Mouse (Mus musculus) liver, embryonic 15.5 days (tissue): ENCODE measurements around the gene AU022751. TPM values are rescaled to one million over a fixed set of nuclear protein-coding genes. Genes with fewer than 3 reads are reported as not detected.
"Not testable (repeated sequence)": the region's sequence is repeated elsewhere in the genome, so short reads cannot be mapped to it uniquely, and the experiment has no call there.

ENCODE experiments used
- ATAC-seq: fragments of 200-750 bp; cut with Nextera tagmentation; 2 replicates; pipeline ENCODE4 v1.8.0; 2017; ENCODE audit warnings: moderate number of reproducible peaks, mild to moderate bottlenecking, moderate library complexity; ENCODE audit not compliant: insufficient read depth
- H3K27ac ChIP-seq: fragments of 300-500 bp; sonication (generic); replicated peaks from 2 replicates; pipeline ENCODE4 v1.5.1; 2015; ENCODE audit warnings: mild to moderate bottlenecking, inconsistent platforms
- H3K27me3 ChIP-seq: fragments of 300-500 bp; sonication (generic); 2 replicates; pipeline ENCODE4 v1.6.1; 2015; ENCODE audit warnings: mild to moderate bottlenecking, inconsistent platforms
- H3K36me3 ChIP-seq: fragments of 300-500 bp; sonication (generic); replicated peaks from 2 replicates; pipeline ENCODE4 v1.6.1; 2015; ENCODE audit warnings: moderate library complexity, mild to moderate bottlenecking, inconsistent platforms
- H3K4me1 ChIP-seq: fragments of 300-500 bp; sonication (generic); replicated peaks from 2 replicates; pipeline ENCODE4 v1.6.1; 2015; ENCODE audit warnings: inconsistent platforms
- H3K4me2 ChIP-seq: fragments of 300-500 bp; sonication (generic); 2 replicates; pipeline ENCODE4 v1.6.1; 2015; ENCODE audit warnings: moderate library complexity, mild to moderate bottlenecking, inconsistent platforms
- H3K4me3 ChIP-seq: fragments of 300-500 bp; sonication (generic); replicated peaks from 2 replicates; pipeline ENCODE4 v1.5.1; 2015; ENCODE audit warnings: mild to moderate bottlenecking, inconsistent platforms
- H3K9ac ChIP-seq: fragments of 300-500 bp; sonication (generic); 2 replicates; pipeline ENCODE4 v1.6.1; 2015; ENCODE audit warnings: moderate library complexity, mild to moderate bottlenecking, inconsistent platforms
- H3K9me3 ChIP-seq: fragments of 300-500 bp; sonication (generic); replicated peaks from 2 replicates; pipeline ENCODE4 v1.6.1; 2016; ENCODE audit warnings: inconsistent platforms
- WGBS: fragments of 180-500 bp; shearing (Covaris S2); methylation state at CpG from one replicate; pipeline ENCODE4 v1.1.7; 2015; ENCODE audit warnings: mixed read lengths; ENCODE audit not compliant: insufficient replicate concordance; 5-methylcytosine and 5-hydroxymethylcytosine counted together
- microRNA-seq: library from miRNA; unstranded; fragments of <30 nt; microRNA quantifications from one replicate; pipeline ENCODE4, GENCODE M21; 2016
- polyA plus RNA-seq: library from polyadenylated mRNA; unstranded; fragments of >200 nt; fragmentation: Nextera tagmentation; extraction: Ambion mirVana; gene quantifications from 2 replicates; pipeline ENCODE4 v1.2.1, GENCODE M21; 2015

Gene AU022751
- not detected in 2 replicates for polyA plus RNA-seq

- no peak within 1 kb of the TSS for H3K9ac ChIP-seq
- no peak within 1 kb of the TSS for H3K27ac ChIP-seq
- no peaks in the 10 kb centered on the region for H3K27me3 ChIP-seq
- no peak within 1 kb of the TSS for H3K4me2 ChIP-seq
- no peaks in the 10 kb centered on the region for H3K36me3 ChIP-seq
- H3K9me3 ChIP-seq: 0 out of 2 replicates have a peak, but pooled peaks cover 9% of the 10 kb centered on the region
- H3K4me1 ChIP-seq: no peaks in the 10 kb centered on the region
- no peak for ATAC-seq
- WGBS: 73% methylated on average over 39 of the region's 39 CpGs
- H3K4me3 ChIP-seq: no peak within 1 kb of the TSS
Measured at GRCm38 (mm10) chrX:6082954-6083680, at the start of gene AU022751. Gene AU022751, minus strand, starts transcription at chrX:6083419.

- Histone ChIP-seq H3K27me3 (peaks cover 10% of the 10 kb centered on the region; the same call in 1 of the 2 replicates), H3K36me3 (no peaks in the 10 kb centered on the region), H3K9ac (no peak overlapping the region), H3K27ac (no peak overlapping the region), H3K4me3 (no peak overlapping the region), H3K9me3 (no peaks in the 10 kb centered on the region), H3K4me2 (no peak overlapping the region), H3K4me1 (no peaks in the 10 kb centered on the region)
- WGBS: 14% methylated on average over 28 of the region's 30 CpGs
- no peak for ATAC-seq
Measured at GRCm38 (mm10) chrX:6091996-6092757, 9.0 kb upstream of the AU022751 start.

GRCm38 (mm10) chrX:6091547-6091946 lies 8.3 kb upstream of the AU022751 start:
- Histone ChIP-seq H3K27me3 (peaks cover 10% of the 10 kb centered on the region; the same call in 1 of the 2 replicates), H3K36me3 (no peaks in the 10 kb centered on the region), H3K9ac (no peak overlapping the region), H3K4me1 (no peaks in the 10 kb centered on the region), H3K9me3 (no peaks in the 10 kb centered on the region), H3K4me2 (no peak overlapping the region), H3K4me3 (no peak overlapping the region), H3K27ac (no peak overlapping the region)
- no peak for ATAC-seq
- WGBS: 27% methylated on average over 12 of the region's 12 CpGs

GRCm38 (mm10) chrX:6061563-6061962 lies 21.7 kb downstream of the AU022751 start:
- Histone ChIP-seq H3K4me3 (no peak overlapping the region), H3K27me3 (no peaks in the 10 kb centered on the region), H3K4me2 (no peak overlapping the region), H3K9me3 (no peaks in the 10 kb centered on the region), H3K9ac (no peak overlapping the region), H3K4me1 (no peaks in the 10 kb centered on the region), H3K36me3 (no peaks in the 10 kb centered on the region), H3K27ac (no peak overlapping the region)
- WGBS: 21% methylated on average over 1 of the region's 1 CpGs
- no peak for ATAC-seq

GRCm38 (mm10) chrX:6047936-6048614 lies 35.1 kb downstream of the AU022751 start:
- not testable (repeated sequence) for H3K36me3 ChIP-seq, H3K9ac ChIP-seq, H3K9me3 ChIP-seq, H3K27ac ChIP-seq, ATAC-seq, H3K4me3 ChIP-seq, H3K4me1 ChIP-seq, H3K4me2 ChIP-seq
- WGBS: 10% methylated on average over 15 of the region's 60 CpGs
- H3K27me3 ChIP-seq: peaks cover 11% of the 10 kb centered on the region; the same call in 1 of the 2 replicates

- peaks cover 11% of the 10 kb centered on the region; the same call in 1 of the 2 replicates for H3K27me3 ChIP-seq
- H3K4me3 ChIP-seq, H3K27ac ChIP-seq, H3K36me3 ChIP-seq, H3K9me3 ChIP-seq, ATAC-seq, H3K4me1 ChIP-seq, H3K4me2 ChIP-seq, H3K9ac ChIP-seq: not testable (repeated sequence)
- no CpG with 5 or more reads among the region's 121 CpGs for WGBS
Measured at GRCm38 (mm10) chrX:6047066-6047935, 35.9 kb downstream of the AU022751 start, which contains the start of gene Nudt11. Gene Nudt11, plus strand, starts transcription at chrX:6047453.

Small RNA genes lying within 50 kb of the gene (microRNA-seq; reads per million reads assigned to microRNA genes)
- not detected for gene Gm27360

Other genes with a start within 250 kb of the AU022751 start
- 0.12 TPM in 1 of 2 replicates, not detected in the other for gene Nudt11, start 36.0 kb downstream of the AU022751 start, polyA plus RNA-seq
- 0.12 and 0.14 TPM in 2 replicates for gene Nudt10, start 89.6 kb upstream of the AU022751 start, polyA plus RNA-seq
- not detected in 2 replicates for gene Bmp15, start 237.3 kb upstream of the AU022751 start, polyA plus RNA-seq